Mouse (Mus musculus) MEL (cell line): ENCODE data around the gene Hmbs.
A peak's percentile ranks its signal among the peaks of the same experiment; 100 is the strongest.

Experiments
- CTCF ChIP-seq, 3 experiments: IDR thresholded peaks in 2 of 3; conservative IDR thresholded peaks in 1 of 3; 2 replicates each; pipeline ENCODE4 v1.5.1; 2011 to 2012; ENCODE audit warnings: low read length in 3 of 3, low read depth in 2 of 3, mild to moderate bottlenecking in 2 of 3, improper control_type of control experiment in 1 of 3, inconsistent platforms in 1 of 3, mixed read lengths in 1 of 3, moderate library complexity in 1 of 3; ENCODE audit not compliant: control insufficient read depth in 1 of 3, insufficient read depth in 1 of 3, poor library complexity in 1 of 3, severe bottlenecking in 1 of 3
- NELFE ChIP-seq: IDR thresholded peaks from 2 replicates; pipeline ENCODE4 v1.6.1; 2011; ENCODE audit warnings: low read depth, low read length, improper control_type of control experiment
- NRF1 ChIP-seq: IDR thresholded peaks from 2 replicates; pipeline ENCODE4 v1.6.1; 2014; ENCODE audit warnings: low read depth, mild to moderate bottlenecking, inconsistent platforms, low read length, improper control_type of control experiment, moderate library complexity; ENCODE audit not compliant: poor library complexity, insufficient read depth, severe bottlenecking
- TCF12 ChIP-seq: IDR thresholded peaks from 2 replicates; pipeline ENCODE4 v1.6.1; 2014; ENCODE audit warnings: low read depth, mild to moderate bottlenecking, inconsistent platforms, low read length, improper control_type of control experiment, moderate library complexity
- ZMIZ1 ChIP-seq: IDR thresholded peaks from 2 replicates; pipeline ENCODE4 v1.6.1; 2012; ENCODE audit warnings: low read depth, mild to moderate bottlenecking, inconsistent platforms, low read length, improper control_type of control experiment, moderate library complexity

GRCm38 (mm10) chr9:44391466-44391865 lies 47.4 kb upstream of the Hmbs start:
- TF ChIP-seq ZMIZ1 (no peak), TCF12 (no peak), CTCF (IDR thresholded peaks at IDR 0.05 in 2 of 3, conservative IDR thresholded peaks at IDR 0.05 in 1 of 3; ENCODE audit: control insufficient read depth in 1 of 3, insufficient read depth in 1 of 3, low read depth in 2 of 3, low read length in 3 of 3, poor library complexity in 1 of 3, severe bottlenecking in 1 of 3) (peak; percentile 76 to 84 (median 77)), NRF1 (no peak), NELFE (no peak)
